Mouse (Mus musculus): Measurements from ENCODE around the gene Dnmt1. TPM values are rescaled to one million over a fixed set of nuclear protein-coding genes. Genes with fewer than 3 reads are reported as not detected.

Dnmt1 gene
- polyA plus RNA-seq, 1 experiment from 2014 or later: 104 TPM

DNA sequence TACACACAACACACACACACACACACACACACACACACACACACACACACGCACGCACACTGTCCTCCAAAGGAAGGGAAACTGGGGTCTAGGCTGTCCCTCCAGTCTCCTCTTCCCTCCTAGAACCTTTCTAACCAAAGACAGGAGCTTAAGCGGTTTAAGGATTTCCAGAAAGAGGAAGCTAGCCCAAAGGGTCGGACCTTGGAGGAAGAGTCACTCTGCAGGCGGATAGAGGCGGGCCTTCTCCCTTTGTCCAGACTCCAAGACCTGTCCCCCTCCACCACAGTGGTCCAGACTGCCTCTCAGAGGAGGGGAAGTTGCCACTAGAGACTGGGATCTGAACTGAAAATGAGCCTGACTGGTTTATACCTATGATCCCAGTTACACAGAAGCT is 14.0 kb upstream of the Dnmt1 start:
- 47% methylated on average over 6 of the region's 6 CpGs for whole genome bisulfite sequencing
- H3K4me3 ChIP-seq: peak overlapping the region; percentile 14; the same call in 1 of the 2 replicates
- H3K27ac ChIP-seq: no peak overlapping the region
- peaks cover 58% of the 10 kb centered on the region for H3K4me1 ChIP-seq (replicated peaks)
- peaks cover 12% of the 10 kb centered on the region; the same call in 1 of the 2 replicates for H3K27me3 ChIP-seq (ENCODE audit: insufficient read depth, poor library complexity, severe bottlenecking)
- no peaks in the 10 kb centered on the region for H3K9me3 ChIP-seq
- H3K36me3 ChIP-seq: peaks cover 8% of the 10 kb centered on the region; the same call in 1 of the 2 replicates
- DNase-seq (ENCODE audit: low spot score): no peak

DNA sequence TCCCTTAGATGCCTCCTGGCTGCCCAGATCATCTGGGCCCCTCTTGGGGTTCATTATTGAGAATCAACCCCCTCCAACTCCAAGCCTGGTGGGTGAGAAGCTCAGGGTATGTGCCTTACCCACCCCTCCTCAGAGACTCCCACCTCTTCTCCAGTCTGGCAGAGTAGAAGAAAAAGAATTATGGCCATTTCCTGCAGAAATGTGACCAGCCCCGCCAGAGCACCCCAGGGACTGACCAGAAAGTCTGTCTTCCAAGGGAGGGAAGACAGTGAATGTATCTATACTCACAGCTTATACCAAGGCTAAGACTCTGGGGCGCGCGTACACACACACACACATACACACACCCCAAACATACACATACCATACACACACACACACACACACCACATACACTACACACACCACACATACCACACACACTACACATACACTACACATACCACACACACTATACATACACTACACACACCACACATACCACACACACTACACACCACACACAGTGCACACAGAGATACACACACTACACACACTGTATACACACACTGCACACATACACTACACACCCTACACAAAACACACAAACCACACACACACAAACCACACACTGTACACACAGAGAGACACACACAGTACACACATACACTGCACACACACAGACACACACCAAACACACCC is 13.5 kb upstream of the Dnmt1 start:
- Histone ChIP-seq H3K36me3 (peaks cover 13% of the 10 kb centered on the region), H3K9me3 (no peaks in the 10 kb centered on the region), H3K27ac (peak overlapping the region; percentile 83), H3K4me3 (peak overlapping the region; percentile 28), H3K27me3 (ENCODE audit: insufficient read depth, poor library complexity, severe bottlenecking) (peaks cover 12% of the 10 kb centered on the region; the same call in 1 of the 2 replicates), H3K4me1 (replicated peaks) (peaks cover 55% of the 10 kb centered on the region)
- no peak for DNase-seq (ENCODE audit: low spot score)
- WGBS: 88% methylated on average over 4 of the region's 4 CpGs

DNA sequence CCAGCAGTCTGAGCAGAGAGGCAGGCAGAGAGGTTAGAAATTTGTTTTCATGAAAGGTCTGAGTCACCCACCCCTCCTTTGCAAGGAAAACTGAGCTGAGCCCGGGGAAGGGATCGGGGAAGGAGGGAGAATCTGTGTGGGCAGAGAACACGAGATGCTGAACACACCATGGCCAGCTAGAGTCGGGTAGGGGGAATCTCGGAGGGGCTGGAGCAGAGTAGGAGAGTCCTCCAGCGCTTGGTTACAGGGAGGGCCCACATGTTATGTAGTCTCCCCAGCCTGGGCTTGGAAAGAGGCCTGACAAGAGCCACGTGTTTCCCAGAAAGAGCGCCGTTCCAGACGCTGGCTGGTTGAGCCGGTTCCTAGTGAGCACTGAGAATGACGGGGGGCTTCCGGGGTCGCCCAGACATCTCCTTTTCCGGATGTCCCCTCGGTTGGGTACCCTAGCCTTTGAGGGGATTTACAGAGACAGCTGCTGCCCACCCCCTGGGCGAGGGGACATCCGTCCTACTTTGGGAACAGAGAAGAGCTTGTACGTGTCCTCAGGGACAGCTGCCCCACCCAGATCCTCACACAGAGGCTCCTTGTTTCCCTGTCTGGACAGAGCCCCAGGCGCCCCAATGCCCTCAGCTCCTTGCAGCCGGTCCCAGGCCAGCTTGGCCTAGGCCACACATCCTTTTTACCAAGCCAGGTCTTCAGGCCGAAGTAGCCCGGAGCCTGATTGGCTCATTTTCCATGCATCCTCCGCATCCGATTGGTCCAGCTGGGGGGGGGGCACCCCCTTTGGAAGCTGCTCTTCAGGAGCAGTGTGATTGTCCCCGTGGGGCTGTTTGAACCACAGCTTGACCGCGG is 12.7 kb upstream of the Dnmt1 start:
- Histone ChIP-seq H3K4me1 (replicated peaks) (peaks cover 55% of the 10 kb centered on the region), H3K27me3 (ENCODE audit: insufficient read depth, poor library complexity, severe bottlenecking) (peaks cover 12% of the 10 kb centered on the region; the same call in 1 of the 2 replicates), H3K4me3 (peak overlapping the region; percentile 28), H3K9me3 (no peaks in the 10 kb centered on the region), H3K36me3 (peaks cover 21% of the 10 kb centered on the region), H3K27ac (peak overlapping the region; percentile 83)
- DNase-seq (ENCODE audit: low spot score): peak; percentile 55
- 37% methylated on average over 28 of the region's 28 CpGs for WGBS

DNA sequence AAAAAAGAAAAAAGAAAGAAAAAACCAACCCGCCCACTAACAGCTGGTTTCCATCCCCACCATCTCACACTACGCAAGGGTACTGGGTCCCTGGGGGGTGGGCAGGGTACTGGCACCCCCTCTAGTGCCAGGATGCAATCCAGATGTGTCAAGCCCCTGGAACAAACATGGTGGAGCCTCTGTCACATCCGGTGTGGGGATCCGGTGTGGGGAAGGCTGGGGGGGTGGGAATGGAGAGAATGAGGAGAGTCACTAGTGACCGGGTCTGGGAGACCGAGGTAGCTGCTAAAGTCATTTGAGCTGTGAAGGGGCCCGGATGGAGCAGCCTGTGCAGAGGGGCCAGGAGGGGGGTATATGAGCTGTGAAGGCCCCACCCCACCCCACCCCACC is 12.1 kb upstream of the Dnmt1 start:
- H3K4me3 ChIP-seq: peak overlapping the region; percentile 28
- H3K27ac ChIP-seq: peak overlapping the region; percentile 83
- H3K27me3 ChIP-seq (ENCODE audit: insufficient read depth, poor library complexity, severe bottlenecking): peaks cover 12% of the 10 kb centered on the region; the same call in 1 of the 2 replicates
- WGBS: 59% methylated on average over 7 of the region's 7 CpGs
- DNase-seq (ENCODE audit: low spot score): peak; percentile 28
- peaks cover 27% of the 10 kb centered on the region for H3K36me3 ChIP-seq
- H3K4me1 ChIP-seq (replicated peaks): peaks cover 50% of the 10 kb centered on the region
- H3K9me3 ChIP-seq: no peaks in the 10 kb centered on the region

DNA sequence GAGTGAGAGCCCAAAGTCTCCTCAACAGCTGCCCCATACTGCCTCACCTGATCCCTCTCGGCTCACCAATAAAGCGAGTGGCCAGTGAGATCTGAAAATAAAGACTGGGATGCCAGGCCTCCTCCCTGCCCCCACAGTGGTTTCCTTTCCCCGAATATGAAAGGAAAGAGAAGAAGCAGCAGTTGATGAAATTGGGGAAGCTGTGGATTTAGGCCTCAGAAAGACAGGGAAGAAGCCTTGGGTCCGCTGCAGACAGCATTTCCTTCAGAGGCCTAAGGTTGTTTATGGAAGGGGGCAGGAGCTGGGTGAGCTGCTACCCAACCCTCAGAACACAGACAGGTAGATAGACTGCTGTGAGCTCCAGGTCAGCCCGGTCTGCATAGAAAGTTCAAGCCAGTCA is 7.1 kb upstream of the Dnmt1 start:
- no peak overlapping the region for H3K4me3 ChIP-seq
- WGBS: 80% methylated on average over 5 of the region's 5 CpGs

GRCm38 (mm10) chr9:20966008-20966407 is 6.3 kb upstream of the Dnmt1 start:
- no peaks in the 10 kb centered on the region for H3K9me3 ChIP-seq
- H3K27me3 ChIP-seq (ENCODE audit: insufficient read depth, poor library complexity, severe bottlenecking): no peaks in the 10 kb centered on the region
- H3K4me1 ChIP-seq (replicated peaks): no peaks in the 10 kb centered on the region
- no peak overlapping the region for H3K4me3 ChIP-seq
- no peak for DNase-seq (ENCODE audit: low spot score)
- 87% methylated on average over 3 of the region's 3 CpGs for WGBS
- H3K27ac ChIP-seq: no peak overlapping the region
- H3K36me3 ChIP-seq: peaks cover 46% of the 10 kb centered on the region

More for the DNA sequence above, 7.1 kb upstream of the Dnmt1 start:
- Histone ChIP-seq H3K27ac (no peak overlapping the region), H3K27me3 (ENCODE audit: insufficient read depth, poor library complexity, severe bottlenecking) (no peaks in the 10 kb centered on the region), H3K4me1 (replicated peaks) (peaks cover 6% of the 10 kb centered on the region), H3K36me3 (peaks cover 46% of the 10 kb centered on the region), H3K9me3 (no peaks in the 10 kb centered on the region)
- no peak for DNase-seq (ENCODE audit: low spot score)

GRCm38 (mm10) chr9:20965606-20966005 is 5.9 kb upstream of the Dnmt1 start:
- no peak overlapping the region for H3K27ac ChIP-seq
- DNase-seq (ENCODE audit: low spot score): no peak
- no peaks in the 10 kb centered on the region for H3K27me3 ChIP-seq (ENCODE audit: insufficient read depth, poor library complexity, severe bottlenecking)
- no peaks in the 10 kb centered on the region for H3K4me1 ChIP-seq (replicated peaks)
- no peaks in the 10 kb centered on the region for H3K9me3 ChIP-seq
- H3K36me3 ChIP-seq: peaks cover 46% of the 10 kb centered on the region
- H3K4me3 ChIP-seq: no peak overlapping the region
- WGBS: 88% methylated on average over 4 of the region's 4 CpGs

DNA sequence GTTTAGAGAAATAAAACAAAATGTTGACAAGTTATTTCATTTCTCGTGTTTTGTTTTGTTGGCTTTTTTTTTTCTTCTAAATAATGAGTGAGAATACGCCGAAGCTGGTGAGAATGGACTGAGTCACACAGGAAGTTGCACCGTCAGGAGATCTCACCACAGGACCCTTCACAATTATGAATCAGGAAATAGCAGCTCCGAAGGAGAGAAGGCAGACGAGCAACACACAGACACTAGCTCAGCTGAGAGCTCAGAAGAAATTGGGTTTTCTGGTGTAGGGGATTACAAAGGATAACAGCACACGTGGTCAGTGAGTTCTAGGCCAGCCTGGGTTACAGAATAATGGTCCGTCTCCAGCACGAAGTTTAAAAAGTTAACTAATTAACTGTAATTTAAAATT is 1.9 kb upstream of the Dnmt1 start:
- no peak for DNase-seq (ENCODE audit: low spot score)
- 86% methylated on average over 9 of the region's 9 CpGs for WGBS

GRCm38 (mm10) chr9:20956989-20957388 is 2.7 kb downstream of the Dnmt1 start:
- no peak for DNase-seq (ENCODE audit: low spot score)
- WGBS: 88% methylated on average over 3 of the region's 3 CpGs
- Histone ChIP-seq H3K4me3 (no peak overlapping the region), H3K27ac (no peak overlapping the region), H3K4me1 (replicated peaks) (peaks cover 7% of the 10 kb centered on the region; the same call in 1 of the 2 replicates), H3K27me3 (ENCODE audit: insufficient read depth, poor library complexity, severe bottlenecking) (no peaks in the 10 kb centered on the region), H3K9me3 (no peaks in the 10 kb centered on the region), H3K36me3 (no peaks in the 10 kb centered on the region)

More for the DNA sequence above, 1.9 kb upstream of the Dnmt1 start:
- no peak overlapping the region for H3K4me3 ChIP-seq
- peaks cover 17% of the 10 kb centered on the region for H3K36me3 ChIP-seq
- H3K27me3 ChIP-seq (ENCODE audit: insufficient read depth, poor library complexity, severe bottlenecking): no peaks in the 10 kb centered on the region
- H3K4me1 ChIP-seq (replicated peaks): no peaks in the 10 kb centered on the region
- no peaks in the 10 kb centered on the region for H3K9me3 ChIP-seq
- no peak overlapping the region for H3K27ac ChIP-seq

GRCm38 (mm10) chr9:20952520-20953227 is 7.0 kb downstream of the Dnmt1 start:
- Histone ChIP-seq H3K4me3 (peak overlapping the region; percentile 84), H3K9me3 (no peaks in the 10 kb centered on the region), H3K4me1 (replicated peaks) (peaks cover 24% of the 10 kb centered on the region), H3K36me3 (peaks cover 20% of the 10 kb centered on the region), H3K27me3 (ENCODE audit: insufficient read depth, poor library complexity, severe bottlenecking) (no peaks in the 10 kb centered on the region), H3K27ac (peak overlapping the region; percentile 90)
- DNase-seq (ENCODE audit: low spot score): peak; percentile 98
- under 1% methylated on average over 51 of the region's 51 CpGs for WGBS

- no peak for DNase-seq (ENCODE audit: low spot score)
- H3K4me3 ChIP-seq: peak overlapping the region; percentile 84
- WGBS: under 1% methylated on average over 17 of the region's 17 CpGs
- H3K27me3 ChIP-seq (ENCODE audit: insufficient read depth, poor library complexity, severe bottlenecking): no peaks in the 10 kb centered on the region
- peak overlapping the region; percentile 90 for H3K27ac ChIP-seq
- peaks cover 26% of the 10 kb centered on the region for H3K36me3 ChIP-seq
- no peaks in the 10 kb centered on the region for H3K9me3 ChIP-seq
- peaks cover 24% of the 10 kb centered on the region for H3K4me1 ChIP-seq (replicated peaks)
Measured at GRCm38 (mm10) chr9:20951966-20952519, 7.6 kb downstream of the Dnmt1 start.

DNA sequence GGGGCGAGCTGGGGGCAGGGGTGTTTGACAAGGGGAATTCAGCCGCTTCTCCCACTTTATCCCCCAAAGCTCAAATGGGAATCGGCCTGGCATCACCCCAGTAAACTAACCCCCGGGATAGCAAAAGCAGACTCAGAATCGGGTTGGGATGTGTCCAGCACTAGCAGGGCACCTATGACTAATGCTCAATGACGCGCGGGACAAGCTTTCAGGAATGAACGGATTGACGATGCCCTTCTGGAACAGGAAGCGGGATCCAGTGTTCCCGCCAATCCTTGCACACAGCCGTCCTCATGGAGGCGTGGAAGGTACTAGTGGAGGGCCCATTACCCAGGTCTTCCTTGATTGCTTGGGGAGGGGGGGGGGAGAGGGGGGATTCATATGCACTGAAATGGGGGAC is 8.2 kb downstream of the Dnmt1 start:
- DNase-seq (ENCODE audit: low spot score): peak; percentile 31
- Histone ChIP-seq H3K4me1 (replicated peaks) (peaks cover 24% of the 10 kb centered on the region), H3K36me3 (peaks cover 32% of the 10 kb centered on the region), H3K27me3 (ENCODE audit: insufficient read depth, poor library complexity, severe bottlenecking) (no peaks in the 10 kb centered on the region), H3K4me3 (peak overlapping the region; percentile 84), H3K9me3 (no peaks in the 10 kb centered on the region), H3K27ac (peak overlapping the region; percentile 90)
- WGBS: 32% methylated on average over 14 of the region's 14 CpGs
